Mouse (Mus musculus): ENCODE results near the gene Mapk14.

- no peak for TF ChIP-seq CTCF (IDR thresholded peaks at IDR 0.05; ENCODE audit: control insufficient read depth, insufficient read depth, insufficient read length)
- TF ChIP-seq CEBPB (IDR thresholded peaks at IDR 0.05; ENCODE audit: low read depth): no peak
Measured at GRCm38 (mm10) chr17:28689586-28690283, 1.4 kb upstream of the Mapk14 start, which contains the start of gene Slc26a8.

Data from C2C12 (cell line).